Mouse (Mus musculus) cerebellum, adult 9-10 months (tissue): Measurements from ENCODE around the gene Unc119b.
A peak's percentile ranks its signal among the peaks of the same experiment; 100 is the strongest.
"Not testable (repeated sequence)": the region's sequence is repeated elsewhere in the genome, so short reads cannot be mapped to it uniquely, and the experiment has no call there.

Source experiments
- DNase-seq: peaks from one replicate; pipeline ENCODE4 v3.0.0; 2022

Gene Unc119b

GRCm38 (mm10) chr5:115156933-115157589 lies 22.3 kb upstream of the Unc119b start:
- DNase-seq, result peak; percentile 73

- no peak for DNase-seq
These were observed 21.6 kb upstream of the Unc119b start for GRCm38 (mm10) chr5:115156401-115156800.

GRCm38 (mm10) chr5:115155831-115156230 lies 21.1 kb upstream of the Unc119b start:
- no peak for DNase-seq

DNA sequence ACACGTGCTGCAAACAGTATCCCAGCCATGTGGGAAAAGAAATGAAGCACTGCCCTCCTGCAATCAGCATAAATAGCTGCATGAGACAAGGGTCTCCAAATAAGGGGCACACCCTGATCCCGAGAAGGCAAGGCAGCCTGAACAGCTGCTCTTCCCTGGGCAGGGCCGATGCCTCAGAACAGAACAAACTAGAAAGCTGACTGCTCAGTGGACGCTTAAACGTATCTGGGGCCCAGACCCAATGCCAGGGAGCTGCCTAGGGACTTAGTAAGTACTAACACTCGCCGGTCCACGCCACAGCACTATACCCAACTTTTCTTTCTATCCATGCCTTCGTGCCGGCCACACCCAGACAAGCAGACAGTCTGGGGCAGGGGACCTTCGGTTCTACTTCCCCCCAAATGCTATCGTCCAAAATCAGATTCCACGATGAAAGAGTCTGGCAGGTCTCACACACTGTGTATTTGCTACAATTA lies 20.4 kb upstream of the Unc119b start:
- no peak for DNase-seq

DNA sequence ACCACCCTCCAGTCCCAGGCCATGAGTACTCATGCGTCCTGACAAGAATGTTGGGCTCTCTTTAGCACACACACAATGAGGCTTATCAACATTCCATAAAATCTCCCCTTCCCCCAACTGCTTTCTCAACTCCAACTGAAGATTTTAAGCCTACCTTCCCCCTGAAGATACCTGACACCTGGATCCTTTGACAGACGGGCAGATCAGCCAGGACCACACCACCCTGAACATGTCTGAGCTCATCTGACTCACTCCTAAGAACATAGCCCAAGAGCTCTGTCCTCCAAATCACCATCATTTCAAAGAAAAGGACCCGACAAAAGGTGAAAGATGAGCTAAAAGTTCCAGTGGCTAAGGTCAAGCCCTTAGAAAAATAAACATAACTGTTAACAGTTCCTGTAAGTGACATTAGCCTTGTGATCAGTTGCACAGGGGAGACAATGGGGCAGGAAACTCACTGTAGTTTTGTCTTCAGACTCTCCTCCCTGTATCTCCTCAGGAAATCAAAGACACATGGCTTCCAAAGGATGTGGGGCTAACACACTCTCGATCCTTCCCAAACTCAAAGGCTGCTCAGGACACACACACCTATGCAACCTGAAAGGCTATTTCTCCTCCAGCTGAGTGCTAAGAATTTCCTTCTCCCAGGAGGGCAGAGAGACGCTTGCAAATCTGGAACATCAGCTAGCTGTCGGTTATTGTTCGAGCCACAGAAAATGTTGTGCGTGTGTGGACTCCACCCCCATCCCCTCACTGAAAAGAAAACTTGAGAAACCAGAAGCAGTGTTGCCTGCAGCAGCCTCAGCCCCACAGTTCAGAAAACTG lies 17.6 kb upstream of the Unc119b start:
- no peak for DNase-seq

DNA sequence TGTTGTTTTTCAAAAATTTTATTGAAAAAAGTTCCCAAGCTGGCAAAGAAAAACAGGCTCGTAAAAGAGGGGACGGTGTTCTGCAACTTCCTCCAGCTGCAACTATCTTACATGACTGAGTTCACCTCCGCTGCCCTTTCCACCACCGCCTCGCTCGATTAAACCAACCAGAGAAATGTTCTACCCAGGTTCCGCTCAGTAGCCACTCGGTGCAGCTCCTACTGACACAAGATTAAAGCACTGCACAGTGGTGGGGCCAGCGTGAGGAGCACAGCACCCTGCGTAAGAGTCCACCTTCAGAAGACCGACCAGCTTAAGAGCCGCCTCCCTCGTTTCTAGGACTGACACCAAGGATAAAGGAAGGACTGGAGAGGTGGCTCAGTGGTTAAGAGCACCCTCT lies 16.7 kb upstream of the Unc119b start:
- no peak for DNase-seq

DNA sequence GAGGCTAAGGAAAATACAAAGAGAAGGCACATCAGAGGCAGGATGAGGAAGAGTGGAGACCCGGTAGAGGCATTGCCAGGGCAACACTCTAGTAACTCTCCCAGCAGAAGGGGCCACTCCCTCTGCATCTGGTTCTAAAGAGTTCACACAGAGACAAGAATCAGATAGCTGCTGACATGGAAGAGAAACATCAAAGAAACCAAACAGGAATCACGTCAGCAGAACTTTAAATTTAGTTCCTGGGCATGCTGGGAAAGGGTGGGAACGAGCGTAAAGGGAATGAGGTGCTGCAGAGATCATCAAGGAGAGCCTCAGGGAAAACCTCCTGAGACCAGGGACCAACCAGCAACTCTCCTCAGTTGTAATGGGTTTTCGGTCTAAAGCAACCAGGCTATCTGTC lies 16.2 kb upstream of the Unc119b start:
- no peak for DNase-seq

- DNase-seq, result no peak
These were observed 15.1 kb upstream of the Unc119b start for GRCm38 (mm10) chr5:115149675-115150459.

- not testable (repeated sequence) for DNase-seq
These were observed 14.1 kb upstream of the Unc119b start for GRCm38 (mm10) chr5:115148872-115149271.

DNA sequence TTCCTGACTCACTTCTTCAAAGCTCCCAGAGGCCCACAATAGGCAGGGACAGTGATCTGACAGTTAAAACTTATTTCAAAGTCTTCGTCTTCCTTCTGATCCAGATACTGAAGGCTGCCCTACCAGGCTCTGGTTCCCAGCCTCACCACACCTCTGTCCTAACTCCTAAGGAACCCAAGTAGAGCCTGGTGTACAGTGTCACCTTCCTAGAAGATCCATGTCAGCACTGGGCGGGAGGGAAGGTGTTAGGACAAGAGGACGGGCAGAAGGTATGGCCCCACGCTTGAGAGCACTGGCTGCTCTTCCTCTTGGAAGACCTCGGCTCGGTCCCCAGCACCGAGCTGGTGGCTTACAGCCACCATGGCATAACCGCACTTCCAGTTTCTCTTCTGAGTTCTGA lies 13.6 kb upstream of the Unc119b start:
- no peak for DNase-seq

GRCm38 (mm10) chr5:115147388-115147787 lies 12.6 kb upstream of the Unc119b start:
- no peak for DNase-seq

DNA sequence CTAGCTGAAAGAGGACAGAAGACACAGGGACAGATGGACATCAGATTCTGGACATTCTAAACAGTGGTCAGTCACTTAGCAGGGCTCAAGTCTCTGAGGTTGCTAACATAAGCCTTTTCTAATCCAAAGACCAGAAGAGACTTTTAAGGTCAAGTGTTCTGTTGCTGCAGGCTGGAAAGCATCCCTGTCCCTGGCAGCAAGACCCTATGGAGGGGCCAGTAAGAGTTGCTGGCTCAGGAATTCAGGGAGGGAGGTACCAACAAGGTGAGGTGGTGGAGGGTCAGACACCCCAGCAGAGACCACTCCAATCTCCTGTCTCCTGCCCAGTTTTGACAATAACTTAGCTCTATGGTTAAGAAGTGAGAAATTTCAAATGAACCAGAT lies 12.0 kb upstream of the Unc119b start:
- no peak for DNase-seq

GRCm38 (mm10) chr5:115145976-115146746 lies 11.4 kb upstream of the Unc119b start:
- no peak for DNase-seq

DNA sequence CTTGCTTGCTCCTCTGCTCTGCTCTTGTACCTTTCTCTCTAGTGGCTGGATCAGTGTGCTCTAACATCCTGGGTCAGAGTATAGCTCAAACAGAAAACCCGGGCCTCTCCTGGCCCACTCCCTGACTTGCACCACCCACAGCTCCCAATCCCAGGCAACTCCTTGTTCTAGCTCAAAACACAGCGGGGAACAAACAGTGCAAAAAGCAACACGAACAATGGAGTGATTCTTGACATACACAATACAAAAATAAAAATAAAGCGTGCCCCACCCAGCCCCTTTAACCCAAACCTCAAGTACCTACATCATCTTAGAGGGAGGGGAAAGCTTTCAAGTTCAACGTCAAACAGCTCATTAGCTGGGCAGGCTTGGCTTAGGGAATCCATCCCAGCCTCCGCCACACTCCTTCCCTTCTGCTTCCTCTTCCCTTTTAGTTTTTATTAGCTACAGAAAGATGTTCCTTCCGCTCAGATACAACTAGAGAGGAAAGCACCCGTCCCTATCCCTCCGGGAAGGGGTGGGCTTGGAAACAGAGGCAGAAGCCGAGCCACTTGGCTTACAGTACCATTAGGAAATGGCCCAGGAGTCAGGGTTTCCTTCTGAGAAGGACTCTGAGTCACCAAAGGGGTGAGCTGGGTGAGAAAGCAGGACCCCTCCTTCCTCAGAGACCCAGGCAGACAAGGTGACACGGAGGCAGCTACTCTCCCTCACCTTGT lies 10.6 kb upstream of the Unc119b start:
- no peak for DNase-seq

DNA sequence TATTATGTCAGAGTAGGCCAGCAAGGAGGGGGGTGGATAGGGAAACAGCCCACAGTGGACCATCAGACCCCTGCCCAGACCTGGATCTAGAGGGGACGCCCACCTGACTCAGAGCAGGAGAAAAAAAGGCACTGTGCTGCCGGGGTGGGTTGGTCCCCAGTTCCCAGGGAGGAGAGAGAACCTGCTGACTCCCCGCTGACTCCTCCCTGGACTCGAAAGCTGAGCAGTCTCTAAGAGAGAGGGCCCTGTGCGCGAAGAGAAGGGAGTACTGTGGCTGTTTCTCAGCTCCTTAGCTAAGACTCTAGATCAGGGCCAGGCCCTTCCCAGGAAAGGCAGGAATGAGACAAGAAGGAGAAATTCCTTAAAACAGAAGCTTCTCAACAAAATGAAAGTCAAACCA lies 9.7 kb upstream of the Unc119b start:
- no peak for DNase-seq

GRCm38 (mm10) chr5:115143552-115143951 lies 8.8 kb upstream of the Unc119b start:
- DNase-seq, result peak; percentile 50

- no peak for DNase-seq
These were observed 7.5 kb upstream of the Unc119b start for GRCm38 (mm10) chr5:115142166-115142697.

- DNase-seq, result no peak
These were observed 6.0 kb upstream of the Unc119b start for GRCm38 (mm10) chr5:115140726-115141125.

GRCm38 (mm10) chr5:115139124-115139523 lies 4.3 kb upstream of the Unc119b start:
- no peak for DNase-seq

- no peak for DNase-seq
These were observed 1.3 kb downstream of the Unc119b start for GRCm38 (mm10) chr5:115133358-115134066.

DNA sequence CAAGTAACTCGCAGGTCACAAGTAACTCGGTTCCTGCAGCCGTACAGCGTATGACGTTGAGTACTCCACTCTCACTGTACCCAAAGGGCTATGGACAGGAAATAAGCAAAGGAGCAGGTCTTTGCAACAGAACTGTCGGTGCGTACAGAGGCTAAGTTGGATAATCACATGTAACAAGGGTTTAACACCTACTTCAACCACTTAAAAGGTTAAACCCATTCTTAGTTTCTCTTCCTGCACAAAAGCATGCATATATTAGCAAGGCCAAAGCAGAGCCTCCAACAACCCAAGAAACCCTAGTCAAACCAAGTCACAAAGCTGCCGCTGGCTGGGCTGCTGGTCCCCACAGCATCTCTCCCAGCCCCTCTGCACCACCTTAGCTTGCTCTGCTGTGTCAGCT lies 2.3 kb downstream of the Unc119b start:
- DNase-seq, result no peak
